Mouse (Mus musculus) hindbrain, postnatal 0 days (tissue): ENCODE measurements around the gene Sgms2. TPM values are rescaled to one million over a fixed set of nuclear protein-coding genes. Genes with fewer than 3 reads are reported as not detected.

ENCODE experiments used
- ATAC-seq: fragments of 200-750 bp; cut with Nextera tagmentation; 2 replicates; pipeline ENCODE4 v1.8.0; 2017; ENCODE audit warnings: mild to moderate bottlenecking, moderate TSS enrichment, moderate library complexity
- DNase-seq: peaks from one replicate; pipeline ENCODE4 v3.0.0-alpha.2; 2015; ENCODE audit warnings: low spot score
- H3K27ac ChIP-seq: fragments of 300-500 bp; sonication (generic); 2 replicates; pipeline ENCODE4 v1.5.1; 2014; ENCODE audit warnings: mild to moderate bottlenecking
- H3K27me3 ChIP-seq: fragments of 300-500 bp; sonication (generic); 2 replicates; pipeline ENCODE4 v1.6.1; 2014; ENCODE audit warnings: low read length, mixed read lengths; ENCODE audit not compliant: insufficient read depth
- H3K36me3 ChIP-seq: fragments of 300-500 bp; sonication (generic); 2 replicates; pipeline ENCODE4 v1.6.1; 2014; ENCODE audit warnings: low read length, mixed read lengths; ENCODE audit not compliant: insufficient read depth
- H3K4me1 ChIP-seq: fragments of 300-500 bp; sonication (generic); 2 replicates; pipeline ENCODE4 v1.6.1; 2014; ENCODE audit warnings: antibody characterized with exemption, low read length, mixed read lengths; ENCODE audit not compliant: insufficient read depth
- H3K4me2 ChIP-seq: fragments of 300-500 bp; sonication (generic); 2 replicates; pipeline ENCODE4 v1.6.1; 2014; ENCODE audit warnings: low read depth, mild to moderate bottlenecking, low read length, moderate library complexity, mixed read lengths
- H3K4me3 ChIP-seq: fragments of 300-500 bp; sonication (generic); 2 replicates; pipeline ENCODE4 v1.5.1; 2014; ENCODE audit warnings: low read length
- H3K9ac ChIP-seq: fragments of 300-500 bp; sonication (generic); replicated peaks from 2 replicates; pipeline ENCODE4 v1.6.1; 2014; ENCODE audit warnings: mild to moderate bottlenecking, low read length, moderate library complexity, mixed read lengths
- H3K9me3 ChIP-seq: fragments of 300-500 bp; sonication (generic); 2 replicates; pipeline ENCODE4 v1.6.1; 2016; ENCODE audit warnings: low read length, mixed read lengths
- CTCF ChIP-seq: IDR thresholded peaks from 2 replicates; pipeline ENCODE4 v1.5.1; 2016; ENCODE audit warnings: antibody characterized with exemption, control low read depth, low read depth
- WGBS: fragments of 180-500 bp; shearing (Covaris S2); extraction: QIAGEN DNeasy Blood & Tissue Kit; methylation state at CpG from one replicate; pipeline ENCODE4 v1.1.7; 2014; 5-methylcytosine and 5-hydroxymethylcytosine counted together
- polyA plus RNA-seq: library from polyadenylated mRNA; unstranded; fragments of >200 nt; fragmentation: Nextera tagmentation; extraction: Ambion mirVana; gene quantifications from 2 replicates; pipeline ENCODE4 v1.2.1, GENCODE M21; 2015
- total RNA-seq: library from RNA; depleted of rRNA; stranded (reverse); fragments of >200 nt; gene quantifications from 2 replicates; pipeline ENCODE4 v1.2.3, GENCODE M21; 2014

Sgms2 gene
- total and polyA plus RNA-seq, 2 experiments from 2014 or later: 3.9 to 4.2 TPM

- Histone ChIP-seq H3K4me1 (0 out of 2 replicates have a peak, but pooled peaks cover 2% of the 10 kb centered on the region), H3K9ac (no peak overlapping the region), H3K36me3 (no peaks in the 10 kb centered on the region), H3K27me3 (no peaks in the 10 kb centered on the region), H3K4me3 (no peak overlapping the region), H3K9me3 (no peaks in the 10 kb centered on the region), H3K27ac (no peak overlapping the region), H3K4me2 (no peak overlapping the region)
- 67% methylated on average over 14 of the region's 14 CpGs for WGBS
- no peak for ATAC-seq
- no peak for TF ChIP-seq CTCF
- DNase-seq: no peak
Measured at GRCm38 (mm10) chr3:131322081-131322815, 169.0 kb downstream of the Sgms2 start.

DNA sequence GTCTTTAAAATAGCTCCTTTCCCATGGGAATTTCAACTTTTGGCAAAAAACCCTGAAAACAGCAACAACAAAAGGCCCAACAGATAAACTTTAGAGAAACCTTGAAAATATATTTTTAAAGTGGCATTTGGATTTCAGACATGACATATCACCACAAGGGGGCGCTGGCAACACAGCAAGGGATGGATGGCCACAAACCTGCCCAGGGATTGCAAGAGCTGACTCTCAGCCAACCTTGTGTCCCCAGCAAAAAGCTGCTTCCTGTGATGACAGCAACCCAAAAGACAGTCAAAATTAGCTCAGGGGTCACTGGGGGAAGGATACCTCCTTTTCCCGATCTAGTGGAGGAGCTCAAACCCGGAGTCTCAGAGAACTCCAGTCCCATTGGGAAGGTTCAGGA is 171.0 kb downstream of the Sgms2 start:
- ATAC-seq: peak; percentile 63; the same call in 1 of the 2 replicates
- 5% methylated on average over 3 of the region's 3 CpGs for WGBS
- H3K27me3 ChIP-seq: no peaks in the 10 kb centered on the region
- H3K36me3 ChIP-seq: no peaks in the 10 kb centered on the region
- H3K9ac ChIP-seq: no peak overlapping the region
- H3K4me1 ChIP-seq: 0 out of 2 replicates have a peak, but pooled peaks cover 2% of the 10 kb centered on the region
- peak; percentile 91 for TF ChIP-seq CTCF
- H3K4me2 ChIP-seq: no peak overlapping the region
- H3K27ac ChIP-seq: no peak overlapping the region
- DNase-seq: peak; percentile 91
- H3K4me3 ChIP-seq: no peak overlapping the region
- H3K9me3 ChIP-seq: no peaks in the 10 kb centered on the region

- Histone ChIP-seq H3K36me3 (no peaks in the 10 kb centered on the region), H3K4me3 (no peak overlapping the region), H3K9me3 (no peaks in the 10 kb centered on the region), H3K4me1 (0 out of 2 replicates have a peak, but pooled peaks cover 2% of the 10 kb centered on the region), H3K27me3 (no peaks in the 10 kb centered on the region), H3K9ac (no peak overlapping the region), H3K27ac (no peak overlapping the region), H3K4me2 (no peak overlapping the region)
- DNase-seq: no peak
- WGBS: 62% methylated on average over 2 of the region's 2 CpGs
- no peak for ATAC-seq
- no peak for TF ChIP-seq CTCF
Measured at GRCm38 (mm10) chr3:131318211-131318610, 173.0 kb downstream of the Sgms2 start.

- 0 out of 2 replicates have a peak, but pooled peaks cover 2% of the 10 kb centered on the region for H3K4me1 ChIP-seq
- ATAC-seq (no peak), DNase-seq (no peak)
- H3K4me2 ChIP-seq: no peak overlapping the region
- no peak overlapping the region for H3K4me3 ChIP-seq
- 87% methylated on average over 1 of the region's 1 CpGs for WGBS
- H3K27ac ChIP-seq: no peak overlapping the region
- H3K27me3 ChIP-seq: no peaks in the 10 kb centered on the region
- no peak for TF ChIP-seq CTCF
- no peaks in the 10 kb centered on the region for H3K9me3 ChIP-seq
- H3K9ac ChIP-seq: no peak overlapping the region
- no peaks in the 10 kb centered on the region for H3K36me3 ChIP-seq
Measured at GRCm38 (mm10) chr3:131317126-131317525, 174.1 kb downstream of the Sgms2 start.

GRCm38 (mm10) chr3:131315957-131316510 is 175.2 kb downstream of the Sgms2 start:
- DNase-seq (no peak), ATAC-seq (0 out of 2 replicates have a peak, but pooled peaks have one; percentile 24)
- Histone ChIP-seq H3K4me1 (0 out of 2 replicates have a peak, but pooled peaks cover 2% of the 10 kb centered on the region), H3K27me3 (no peaks in the 10 kb centered on the region), H3K36me3 (no peaks in the 10 kb centered on the region), H3K9ac (no peak overlapping the region), H3K4me3 (no peak overlapping the region), H3K4me2 (no peak overlapping the region), H3K27ac (no peak overlapping the region), H3K9me3 (no peaks in the 10 kb centered on the region)
- no peak for TF ChIP-seq CTCF
- 50% methylated on average over 4 of the region's 4 CpGs for WGBS

- DNase-seq: no peak
- Histone ChIP-seq H3K9me3 (no peaks in the 10 kb centered on the region), H3K36me3 (no peaks in the 10 kb centered on the region), H3K27ac (no peak overlapping the region), H3K27me3 (no peaks in the 10 kb centered on the region), H3K4me3 (no peak overlapping the region), H3K9ac (no peak overlapping the region), H3K4me1 (no peaks in the 10 kb centered on the region), H3K4me2 (no peak overlapping the region)
- TF ChIP-seq CTCF: no peak
- 94% methylated on average over 9 of the region's 9 CpGs for WGBS
- no peak for ATAC-seq
Measured at GRCm38 (mm10) chr3:131312340-131312739, 178.9 kb downstream of the Sgms2 start.

DNA sequence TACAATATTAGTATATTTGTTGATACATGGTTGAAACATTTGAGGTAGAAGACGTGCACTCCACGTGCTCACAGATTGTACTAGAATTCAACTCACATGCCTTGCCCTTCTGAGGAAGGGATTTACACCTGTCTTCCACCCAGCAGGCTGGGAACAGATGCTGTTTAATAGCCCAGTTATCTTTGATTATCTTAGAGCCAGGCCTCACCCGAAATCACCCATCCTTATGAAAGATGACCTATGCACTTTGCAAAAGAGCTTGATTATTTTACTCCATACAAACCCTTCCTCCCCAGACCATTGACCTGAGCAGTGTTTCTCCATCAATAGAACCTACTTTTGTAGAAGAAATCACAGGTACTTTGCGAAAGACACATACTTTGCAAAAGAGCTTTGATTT is 180.6 kb downstream of the Sgms2 start:
- Histone ChIP-seq H3K4me1 (no peaks in the 10 kb centered on the region), H3K27ac (no peak overlapping the region), H3K36me3 (no peaks in the 10 kb centered on the region), H3K9ac (no peak overlapping the region), H3K27me3 (no peaks in the 10 kb centered on the region), H3K4me2 (no peak overlapping the region), H3K4me3 (no peak overlapping the region), H3K9me3 (no peaks in the 10 kb centered on the region)
- WGBS: 90% methylated on average over 4 of the region's 4 CpGs
- TF ChIP-seq CTCF: no peak
- no peak for DNase-seq
- no peak for ATAC-seq
